Mouse (Mus musculus) layer of hippocampus, adult 18-20 months (tissue): ENCODE measurements around the gene Nppc. TPM values are rescaled to one million over a fixed set of nuclear protein-coding genes. Genes with fewer than 3 reads are reported as not detected.

Experiments used
- DNase-seq, 2 experiments: peaks; one replicate each; pipeline ENCODE4 v3.0.0; 2022; ENCODE audit warnings: low spot score in 2 of 2
- total RNA-seq, 2 experiments: library from RNA; stranded (reverse); gene quantifications; 2 replicates each; pipeline ENCODE4 v1.2.3; 2021

The Nppc gene
- total RNA-seq, 2 experiments from 2014 or later = 7.7 to 9.9 TPM

GRCm38 (mm10) chr1:86657071-86657470 is 13.3 kb downstream of the Nppc start:
- DNase-seq = no peak

GRCm38 (mm10) chr1:86652675-86653074 is 17.7 kb downstream of the Nppc start:
- DNase-seq = no peak

- peak; percentile 45 to 76 for DNase-seq
Observed at GRCm38 (mm10) chr1:86650272-86650671, 20.1 kb downstream of the Nppc start.

GRCm38 (mm10) chr1:86647517-86647916 is 22.9 kb downstream of the Nppc start:
- DNase-seq = no peak

GRCm38 (mm10) chr1:86643101-86643809 is 27.1 kb downstream of the Nppc start:
- no peak for DNase-seq

GRCm38 (mm10) chr1:86634751-86635359 is 35.5 kb downstream of the Nppc start:
- peak in 1 of 2 experiments; percentile 34 for DNase-seq

- DNase-seq = no peak
Observed at GRCm38 (mm10) chr1:86633840-86634750, 36.3 kb downstream of the Nppc start.

- no peak for DNase-seq
Observed at GRCm38 (mm10) chr1:86633434-86633833, 36.9 kb downstream of the Nppc start.

GRCm38 (mm10) chr1:86632732-86633380 is 37.5 kb downstream of the Nppc start:
- DNase-seq = no peak

GRCm38 (mm10) chr1:86630527-86630926 is 39.8 kb downstream of the Nppc start:
- no peak for DNase-seq

GRCm38 (mm10) chr1:86629936-86630335 is 40.4 kb downstream of the Nppc start:
- DNase-seq = no peak

GRCm38 (mm10) chr1:86628270-86628669 is 42.1 kb downstream of the Nppc start:
- no peak for DNase-seq

GRCm38 (mm10) chr1:86623001-86624000 is 47.1 kb downstream of the Nppc start:
- DNase-seq = no peak

GRCm38 (mm10) chr1:86622296-86622695 is 48.1 kb downstream of the Nppc start:
- DNase-seq = no peak

GRCm38 (mm10) chr1:86618454-86619125 is 51.8 kb downstream of the Nppc start:
- DNase-seq = peak; percentile 48 to 91
